Mouse (Mus musculus): Measurements from ENCODE around the gene Lrrc25.
A peak's percentile ranks its signal among the peaks of the same experiment; 100 is the strongest.

Lrrc25 gene

GRCm38 (mm10) chr8:70599507-70600290 lies 16.3 kb upstream of the Lrrc25 start:
- DNase-seq, result no peak

- peak; percentile 58 for DNase-seq
Observed at GRCm38 (mm10) chr8:70600473-70601270, 15.3 kb upstream of the Lrrc25 start.

- DNase-seq, result peak; percentile 81
Observed at GRCm38 (mm10) chr8:70601271-70601649, 14.7 kb upstream of the Lrrc25 start.

- DNase-seq, result no peak
Observed at GRCm38 (mm10) chr8:70602139-70602811, 13.7 kb upstream of the Lrrc25 start.

- no peak for DNase-seq
Observed at GRCm38 (mm10) chr8:70604558-70604957, 11.4 kb upstream of the Lrrc25 start.

GRCm38 (mm10) chr8:70605871-70606779 lies 9.8 kb upstream of the Lrrc25 start:
- no peak for DNase-seq

- DNase-seq, result peak; percentile 62
Observed at GRCm38 (mm10) chr8:70606780-70607602, 9.0 kb upstream of the Lrrc25 start.

- DNase-seq, result no peak
Observed at GRCm38 (mm10) chr8:70607603-70607897, 8.4 kb upstream of the Lrrc25 start.

- DNase-seq, result peak; percentile 55
Observed at GRCm38 (mm10) chr8:70607898-70608748, 7.8 kb upstream of the Lrrc25 start.

- DNase-seq, result no peak
Observed at GRCm38 (mm10) chr8:70608749-70609367, 7.1 kb upstream of the Lrrc25 start, which contains the start of gene Ssbp4. Gene Ssbp4 (minus strand): TSS chr8:70608872.

- DNase-seq, result peak; percentile 88
Observed at GRCm38 (mm10) chr8:70609368-70609848, 6.5 kb upstream of the Lrrc25 start.

GRCm38 (mm10) chr8:70609849-70610795 lies 5.8 kb upstream of the Lrrc25 start:
- peak; percentile 92 for DNase-seq

GRCm38 (mm10) chr8:70610796-70611771 lies 4.9 kb upstream of the Lrrc25 start:
- DNase-seq, result peak; percentile 62

- peak; percentile 76 for DNase-seq
Observed at GRCm38 (mm10) chr8:70611849-70612248, 4.1 kb upstream of the Lrrc25 start.

- DNase-seq, result no peak
Observed at GRCm38 (mm10) chr8:70613763-70614162, 2.2 kb upstream of the Lrrc25 start.

GRCm38 (mm10) chr8:70614469-70614868 lies 1.5 kb upstream of the Lrrc25 start:
- DNase-seq, result no peak

- no peak for DNase-seq
Observed at GRCm38 (mm10) chr8:70615281-70615680, 674 bp upstream of the Lrrc25 start.

- DNase-seq, result no peak
Observed at GRCm38 (mm10) chr8:70616645-70617044, 690 bp downstream of the Lrrc25 start.

Data from kidney, adult 11 months (tissue).